Mouse (Mus musculus) liver, embryonic 18 days (tissue): ENCODE data around the gene Vmn1r202. TPM values are rescaled to one million over a fixed set of nuclear protein-coding genes. Genes with fewer than 3 reads are reported as not detected.

Experiments
- polyA plus RNA-seq: library from polyadenylated mRNA; depleted of rRNA; stranded (reverse); fragments of >200 nt; gene quantifications from 2 replicates; pipeline ENCODE4 v1.2.3, GENCODE M21; 2012; rRNA removed

The Vmn1r202 gene
- not detected in 2 replicates for polyA plus RNA-seq

GRCm38 (mm10) chr13:22505281-22505680 is at the start of gene Vmn1r202:
Vmn1r202 (minus strand) TSS chr13:22505381.

GRCm38 (mm10) chr13:22552898-22553297 is 47.7 kb upstream of the Vmn1r202 start, which contains the start of gene Vmn1r204:
Vmn1r204 (plus strand) TSS chr13:22553198.

GRCm38 (mm10) chr13:22517814-22518213 is 12.6 kb upstream of the Vmn1r202 start, which contains the start of gene Vmn1r203:
Vmn1r203 (plus strand) TSS chr13:22518114.

GRCm38 (mm10) chr13:22471623-22472022 is 33.6 kb downstream of the Vmn1r202 start, which contains the start of gene Vmn1r201:
Vmn1r201 (plus strand) TSS chr13:22471923.

Other genes starting within 250 kb of the Vmn1r202 start
- not detected in 2 replicates for gene Vmn1r195, start 234.9 kb downstream of the Vmn1r202 start, polyA plus RNA-seq
- not detected in 2 replicates for gene Vmn1r196, start 215.5 kb downstream of the Vmn1r202 start, polyA plus RNA-seq
- gene Vmn1r197, start 180.8 kb downstream of the Vmn1r202 start, polyA plus RNA-seq: not detected in 2 replicates
- not detected in 2 replicates for gene Vmn1r198, start 155.0 kb downstream of the Vmn1r202 start, polyA plus RNA-seq
- not detected in 2 replicates for gene Vmn1r199, start 125.6 kb downstream of the Vmn1r202 start, polyA plus RNA-seq
- not detected in 2 replicates for gene Vmn1r200, start 115.0 kb downstream of the Vmn1r202 start, polyA plus RNA-seq
- gene Vmn1r201, start 33.5 kb downstream of the Vmn1r202 start, polyA plus RNA-seq: not detected in 2 replicates
- gene Vmn1r203, start 12.7 kb upstream of the Vmn1r202 start, polyA plus RNA-seq: not detected in 2 replicates
- not detected in 2 replicates for gene Vmn1r204, start 47.8 kb upstream of the Vmn1r202 start, polyA plus RNA-seq
- not detected in 2 replicates for gene Vmn1r205, start 87.6 kb upstream of the Vmn1r202 start, polyA plus RNA-seq
- gene Vmn1r206, start 118.9 kb upstream of the Vmn1r202 start, polyA plus RNA-seq: not detected in 2 replicates
- gene Vmn1r207-ps, start 224.2 kb upstream of the Vmn1r202 start, polyA plus RNA-seq: not detected in 2 replicates